Mouse (Mus musculus): ENCODE data around the gene Spred1. TPM values are rescaled to one million over a fixed set of nuclear protein-coding genes. Genes with fewer than 3 reads are reported as not detected.

The Spred1 gene
- polyA plus RNA-seq, 1 experiment, result 0.75 TPM

- TF ChIP-seq FLI1 (IDR thresholded peaks at IDR 0.05; ENCODE audit: low read length) (no peak), GATA1 (IDR thresholded peaks at IDR 0.05; ENCODE audit: borderline replicate concordance, low read length) (no peak)
These were observed 82.2 kb downstream of the Spred1 start for GRCm38 (mm10) chr2:117203350-117203749.

GRCm38 (mm10) chr2:117204534-117204933 is 83.4 kb downstream of the Spred1 start:
- no peak overlapping the region for H3K4me3 ChIP-seq (replicated peaks)
- peaks cover 5% of the 10 kb centered on the region for H3K9me3 ChIP-seq
- TF ChIP-seq FLI1 (IDR thresholded peaks at IDR 0.05; ENCODE audit: low read length) (no peak), GATA1 (IDR thresholded peaks at IDR 0.05; ENCODE audit: borderline replicate concordance, low read length) (no peak)
- peaks cover 14% of the 10 kb centered on the region for H3K27me3 ChIP-seq (replicated peaks)
- H3K36me3 ChIP-seq (replicated peaks; ENCODE audit: low read length), result no peaks in the 10 kb centered on the region
- peaks cover 1% of the 10 kb centered on the region; the same call in 1 of the 2 replicates for H3K4me1 ChIP-seq

More at GRCm38 (mm10) chr2:117203350-117203749, 82.2 kb downstream of the Spred1 start:
- no peaks in the 10 kb centered on the region for H3K4me1 ChIP-seq
- H3K36me3 ChIP-seq (replicated peaks; ENCODE audit: low read length), result no peaks in the 10 kb centered on the region
- peaks cover 5% of the 10 kb centered on the region for H3K9me3 ChIP-seq
- peaks cover 16% of the 10 kb centered on the region for H3K27me3 ChIP-seq (replicated peaks)
- H3K4me3 ChIP-seq (replicated peaks), result no peak overlapping the region

GRCm38 (mm10) chr2:117205066-117205465 is 83.9 kb downstream of the Spred1 start:
- TF ChIP-seq FLI1 (IDR thresholded peaks at IDR 0.05; ENCODE audit: low read length), result no peak
- no peak for TF ChIP-seq GATA1 (IDR thresholded peaks at IDR 0.05; ENCODE audit: borderline replicate concordance, low read length)
- no peak overlapping the region for H3K4me3 ChIP-seq (replicated peaks)
- peaks cover 3% of the 10 kb centered on the region; the same call in 1 of the 2 replicates for H3K4me1 ChIP-seq
- H3K36me3 ChIP-seq (replicated peaks; ENCODE audit: low read length), result no peaks in the 10 kb centered on the region
- peaks cover 13% of the 10 kb centered on the region for H3K27me3 ChIP-seq (replicated peaks)
- peaks cover 5% of the 10 kb centered on the region for H3K9me3 ChIP-seq

- Histone ChIP-seq H3K4me3 (replicated peaks) (peak overlapping the region; percentile 46), H3K4me1 (peaks cover 17% of the 10 kb centered on the region), H3K36me3 (replicated peaks; ENCODE audit: low read length) (no peaks in the 10 kb centered on the region), H3K9me3 (peaks cover 5% of the 10 kb centered on the region), H3K27me3 (replicated peaks) (peaks cover 6% of the 10 kb centered on the region)
- TF ChIP-seq GATA1 (IDR thresholded peaks at IDR 0.05; ENCODE audit: borderline replicate concordance, low read length) (no peak), FLI1 (IDR thresholded peaks at IDR 0.05; ENCODE audit: low read length) (no peak)
These were observed 89.4 kb downstream of the Spred1 start for GRCm38 (mm10) chr2:117210416-117211085.

GRCm38 (mm10) chr2:117216152-117216551 is 95.0 kb downstream of the Spred1 start:
- H3K27me3 ChIP-seq (replicated peaks), result peaks cover 4% of the 10 kb centered on the region
- no peaks in the 10 kb centered on the region for H3K9me3 ChIP-seq
- no peaks in the 10 kb centered on the region for H3K36me3 ChIP-seq (replicated peaks; ENCODE audit: low read length)
- H3K4me3 ChIP-seq (replicated peaks), result no peak overlapping the region
- TF ChIP-seq GATA1 (IDR thresholded peaks at IDR 0.05; ENCODE audit: borderline replicate concordance, low read length) (no peak), FLI1 (IDR thresholded peaks at IDR 0.05; ENCODE audit: low read length) (no peak)
- peaks cover 11% of the 10 kb centered on the region for H3K4me1 ChIP-seq

- Histone ChIP-seq H3K4me1 (peaks cover 8% of the 10 kb centered on the region), H3K9me3 (no peaks in the 10 kb centered on the region), H3K27me3 (replicated peaks) (peaks cover 5% of the 10 kb centered on the region), H3K4me3 (replicated peaks) (no peak overlapping the region), H3K36me3 (replicated peaks; ENCODE audit: low read length) (no peaks in the 10 kb centered on the region)
- TF ChIP-seq FLI1 (IDR thresholded peaks at IDR 0.05; ENCODE audit: low read length) (no peak), GATA1 (IDR thresholded peaks at IDR 0.05; ENCODE audit: borderline replicate concordance, low read length) (no peak)
These were observed 96.6 kb downstream of the Spred1 start for GRCm38 (mm10) chr2:117217695-117218216.

GRCm38 (mm10) chr2:117219536-117219935 is 98.4 kb downstream of the Spred1 start:
- TF ChIP-seq GATA1 (IDR thresholded peaks at IDR 0.05; ENCODE audit: borderline replicate concordance, low read length) (no peak), FLI1 (IDR thresholded peaks at IDR 0.05; ENCODE audit: low read length) (no peak)
- Histone ChIP-seq H3K27me3 (replicated peaks) (peaks cover 5% of the 10 kb centered on the region), H3K9me3 (no peaks in the 10 kb centered on the region), H3K4me3 (replicated peaks) (no peak overlapping the region), H3K4me1 (peaks cover 4% of the 10 kb centered on the region; the same call in 1 of the 2 replicates), H3K36me3 (replicated peaks; ENCODE audit: low read length) (no peaks in the 10 kb centered on the region)

- no peaks in the 10 kb centered on the region for H3K36me3 ChIP-seq (replicated peaks; ENCODE audit: low read length)
- TF ChIP-seq FLI1 (IDR thresholded peaks at IDR 0.05; ENCODE audit: low read length) (no peak), GATA1 (IDR thresholded peaks at IDR 0.05; ENCODE audit: borderline replicate concordance, low read length) (no peak)
- peaks cover 4% of the 10 kb centered on the region; the same call in 1 of the 2 replicates for H3K4me1 ChIP-seq
- H3K4me3 ChIP-seq (replicated peaks), result no peak overlapping the region
- H3K27me3 ChIP-seq (replicated peaks), result peaks cover 8% of the 10 kb centered on the region
- H3K9me3 ChIP-seq, result peaks cover 4% of the 10 kb centered on the region; the same call in 1 of the 2 replicates
These were observed 101.5 kb downstream of the Spred1 start for GRCm38 (mm10) chr2:117222651-117223050.

GRCm38 (mm10) chr2:117228601-117229125 is 107.5 kb downstream of the Spred1 start:
- no peaks in the 10 kb centered on the region for H3K36me3 ChIP-seq (replicated peaks; ENCODE audit: low read length)

GRCm38 (mm10) chr2:117230261-117230660 is 109.1 kb downstream of the Spred1 start:
- TF ChIP-seq FLI1 (IDR thresholded peaks at IDR 0.05; ENCODE audit: low read length) (no peak), GATA1 (IDR thresholded peaks at IDR 0.05; ENCODE audit: borderline replicate concordance, low read length) (no peak)
- Histone ChIP-seq H3K4me3 (replicated peaks) (no peak overlapping the region), H3K27me3 (replicated peaks) (peaks cover 16% of the 10 kb centered on the region), H3K4me1 (peaks cover 15% of the 10 kb centered on the region), H3K36me3 (replicated peaks; ENCODE audit: low read length) (no peaks in the 10 kb centered on the region), H3K9me3 (peaks cover 4% of the 10 kb centered on the region; the same call in 1 of the 2 replicates)

More at GRCm38 (mm10) chr2:117228601-117229125, 107.5 kb downstream of the Spred1 start:
- Histone ChIP-seq H3K9me3 (peaks cover 4% of the 10 kb centered on the region; the same call in 1 of the 2 replicates), H3K27me3 (replicated peaks) (peaks cover 13% of the 10 kb centered on the region), H3K4me1 (peaks cover 12% of the 10 kb centered on the region), H3K4me3 (replicated peaks) (no peak overlapping the region)
- TF ChIP-seq FLI1 (IDR thresholded peaks at IDR 0.05; ENCODE audit: low read length) (no peak), GATA1 (IDR thresholded peaks at IDR 0.05; ENCODE audit: borderline replicate concordance, low read length) (no peak)
